Mouse (Mus musculus): ENCODE measurements around the gene Dnajc12.

GRCm38 (mm10) chr10:63403636-63404035 lies 21.4 kb downstream of the Dnajc12 start:
- TF ChIP-seq CTCF (conservative IDR thresholded peaks at IDR 0.05 in 1 of 2, IDR thresholded peaks at IDR 0.05 in 1 of 2; ENCODE audit: low read depth in 2 of 2, low read length in 2 of 2) (no peak), MAFK (IDR thresholded peaks at IDR 0.05; ENCODE audit: insufficient replicate concordance, low read length) (no peak), MAX (IDR thresholded peaks at IDR 0.05; ENCODE audit: low read length) (no peak), SIN3A (IDR thresholded peaks at IDR 0.05; ENCODE audit: low read length) (no peak), GABPA (IDR thresholded peaks at IDR 0.05; ENCODE audit: insufficient replicate concordance, low read depth, low read length) (no peak), IRF4 (IDR thresholded peaks at IDR 0.05; ENCODE audit: low read depth, low read length) (no peak), POLR2A (IDR thresholded peaks at IDR 0.05; ENCODE audit: low read depth, low read length) (no peak)

All from CH12.LX (cell line).